Mouse (Mus musculus) megakaryocyte, embryonic 14.5 days (primary cell): ENCODE measurements around the gene Bcl9l.

Experiments
- FLI1 ChIP-seq: IDR thresholded peaks from 2 replicates; pipeline ENCODE4 v1.6.1; 2012; ENCODE audit warnings: low read length, inconsistent platforms, mixed read lengths
- GATA1 ChIP-seq: IDR thresholded peaks from 3 replicates; pipeline ENCODE4 v1.6.1; 2012; ENCODE audit warnings: mixed read lengths, low read length, inconsistent platforms, borderline replicate concordance

DNA sequence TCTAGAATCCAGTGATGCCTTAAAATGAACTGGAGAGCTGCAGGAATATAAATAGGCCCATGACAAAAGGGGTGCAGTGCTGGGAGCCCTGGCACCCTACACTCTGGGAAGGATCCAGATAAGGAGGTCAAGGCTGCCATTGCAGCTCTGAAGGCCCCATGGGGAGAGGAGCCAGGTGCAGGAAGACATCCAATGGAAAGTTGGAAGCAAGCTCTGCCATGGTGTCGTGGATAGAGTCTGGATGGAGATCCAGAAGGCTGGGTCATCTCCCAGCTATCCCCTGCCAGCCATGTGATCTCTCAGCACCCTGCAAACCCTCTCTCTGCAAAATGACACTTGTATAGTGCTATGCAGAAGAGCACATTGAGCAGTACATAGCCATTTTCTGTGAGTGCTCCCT lies 8.3 kb upstream of the Bcl9l start:
- TF ChIP-seq GATA1 (no peak), FLI1 (no peak)
